8 mouse cellular contexts compared by ENCODE assay signal in the genomic region with DNA sequence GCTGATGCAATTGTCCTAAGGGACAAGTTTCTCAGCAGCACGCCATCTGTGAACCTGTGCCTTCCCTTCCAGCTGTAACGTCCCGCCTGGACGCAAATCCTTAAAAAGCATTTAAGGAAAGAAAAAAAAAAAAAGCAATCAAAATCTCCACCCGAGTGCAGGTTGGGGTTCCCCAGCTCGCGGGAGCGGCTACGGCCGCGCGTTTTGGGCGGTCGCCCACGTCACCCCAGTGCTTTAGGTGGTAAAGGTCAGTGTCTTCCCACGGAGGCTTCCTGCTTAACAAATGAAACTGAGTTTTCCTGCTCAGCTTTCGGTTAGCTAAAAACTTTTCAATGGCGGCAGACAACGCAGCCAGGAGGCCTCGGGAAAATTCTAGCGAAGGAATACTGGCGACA. TPM values are rescaled to one million over a fixed set of nuclear protein-coding genes. Genes with fewer than 3 reads are reported as not detected.
DNase-seq lines count a peak whose midpoint lies in the region; ATAC-seq and TF ChIP-seq lines count a peak whose summit lies in the region.

No protein-coding gene starts in this region.

- H3K9ac ChIP-seq in lung, embryonic 16.5 days (ENCODE audit: low read length) = peak overlapping the region; percentile 63
- peak overlapping the region; percentile 52; the same call in 1 of the 2 replicates for H3K9ac ChIP-seq in embryonic facial prominence, embryonic 12.5 days
- H3K9ac ChIP-seq in intestine, postnatal 0 days (ENCODE audit: low read depth, low read length) = peak overlapping the region; percentile 85

- no peak for DNase-seq in lung, postnatal 14 days
- DNase-seq in neural tube, embryonic 10.5 days (ENCODE audit: extremely low spot score, low spot score) = peak; percentile 32
- no peak for DNase-seq in adipocyte (ENCODE audit: low spot score)
- no peak for DNase-seq in gastrocnemius, postnatal 10 days
- no peak for DNase-seq in cerebellum, adult 8-10 months

- H3K4me1 ChIP-seq in lung, embryonic 16.5 days (replicated peaks; ENCODE audit: control insufficient read depth, insufficient read depth, low read length) = peaks cover 9% of the 10 kb centered on the region; the same call in 1 of the 2 replicates
- H3K4me1 ChIP-seq in embryonic facial prominence, embryonic 12.5 days = peaks cover 14% of the 10 kb centered on the region
- no peaks in the 10 kb centered on the region for H3K4me1 ChIP-seq in intestine, postnatal 0 days (replicated peaks; ENCODE audit: control insufficient read depth, insufficient read depth, low read length)

- H3K4me2 ChIP-seq in lung, embryonic 16.5 days (ENCODE audit: low read depth, low read length) = peak overlapping the region; percentile 100
- peak overlapping the region; percentile 100 for H3K4me2 ChIP-seq in embryonic facial prominence, embryonic 12.5 days (replicated peaks)
- peak overlapping the region; percentile 98 for H3K4me2 ChIP-seq in intestine, postnatal 0 days (replicated peaks; ENCODE audit: low read depth)

- H3K27ac ChIP-seq in lung, embryonic 16.5 days (ENCODE audit: low read length) = no peak overlapping the region
- H3K27ac ChIP-seq in embryonic facial prominence, embryonic 12.5 days = no peak overlapping the region
- peak overlapping the region; percentile 82 for H3K27ac ChIP-seq in intestine, postnatal 0 days (ENCODE audit: low read depth, low read length)

- no peaks in the 10 kb centered on the region for H3K9me3 ChIP-seq in lung, embryonic 16.5 days (ENCODE audit: control insufficient read depth, low read length)
- H3K9me3 ChIP-seq in embryonic facial prominence, embryonic 12.5 days = no peaks in the 10 kb centered on the region
- H3K9me3 ChIP-seq in intestine, postnatal 0 days (ENCODE audit: control insufficient read depth) = no peaks in the 10 kb centered on the region

- ATAC-seq in lung, embryonic 16.5 days (ENCODE audit: low read depth) = no peak
- no peak for ATAC-seq in embryonic facial prominence, embryonic 12.5 days (ENCODE audit: insufficient number of reproducible peaks, insufficient read depth, low FRiP score, low TSS enrichment)
- no peak for ATAC-seq in intestine, postnatal 0 days

- H3K36me3 ChIP-seq in lung, embryonic 16.5 days (ENCODE audit: control insufficient read depth, insufficient read depth, low read length) = no peaks in the 10 kb centered on the region
- H3K36me3 ChIP-seq in embryonic facial prominence, embryonic 12.5 days = no peaks in the 10 kb centered on the region
- no peaks in the 10 kb centered on the region; the same call in 1 of the 2 replicates for H3K36me3 ChIP-seq in intestine, postnatal 0 days (ENCODE audit: control insufficient read depth, insufficient read depth)

- peak overlapping the region; percentile 67 for H3K4me3 ChIP-seq in lung, embryonic 16.5 days (ENCODE audit: low read length)
- peak overlapping the region; percentile 61 for H3K4me3 ChIP-seq in embryonic facial prominence, embryonic 12.5 days
- peak overlapping the region; percentile 79 for H3K4me3 ChIP-seq in intestine, postnatal 0 days (ENCODE audit: low read depth, low read length)

- WGBS in lung, embryonic 16.5 days = 3% methylated on average over 22 of the region's 22 CpGs
- 1% methylated on average over 22 of the region's 22 CpGs for WGBS in embryonic facial prominence, embryonic 12.5 days
- 3% methylated on average over 22 of the region's 22 CpGs for WGBS in intestine, postnatal 0 days

- H3K27me3 ChIP-seq in lung, embryonic 16.5 days (ENCODE audit: control insufficient read depth, insufficient read depth, low read depth, low read length) = peaks cover 55% of the 10 kb centered on the region
- H3K27me3 ChIP-seq in embryonic facial prominence, embryonic 12.5 days = peaks cover 65% of the 10 kb centered on the region
- H3K27me3 ChIP-seq in intestine, postnatal 0 days (replicated peaks; ENCODE audit: control insufficient read depth, insufficient read depth, low read length) = peaks cover 12% of the 10 kb centered on the region

- TF ChIP-seq CTCF in intestine, postnatal 0 days (IDR thresholded peaks at IDR 0.05; ENCODE audit: low read depth) = no peak

RNA-seq across cellular contexts. Expression of gene Gjb2, which starts 0.8 kb away (rescaled TPM):
- 1.3 and 1.8 TPM in 2 replicates for polyA plus RNA-seq in lung, embryonic 16.5 days (2015; fragmentation: Nextera tagmentation; extraction: Ambion mirVana)
- polyA plus RNA-seq in embryonic facial prominence, embryonic 12.5 days (2016; fragmentation: Nextera tagmentation; extraction: Ambion mirVana) = 28.4 and 37.5 TPM in 2 replicates
- 50.0 and 53.4 TPM in 2 replicates for polyA plus RNA-seq in intestine, postnatal 0 days (2015; fragmentation: Nextera tagmentation; extraction: Ambion mirVana)
- under 1 TPM; 0.31 to 0.95 TPM for total RNA-seq in gastrocnemius, postnatal 10 days (2021)

RNA-seq across cellular contexts. Expression of gene Gm4491, which starts 12.0 kb away (rescaled TPM):
- polyA plus RNA-seq in lung, embryonic 16.5 days (2015; fragmentation: Nextera tagmentation; extraction: Ambion mirVana) = not detected in 2 replicates
- not detected in 2 replicates for polyA plus RNA-seq in embryonic facial prominence, embryonic 12.5 days (2016; fragmentation: Nextera tagmentation; extraction: Ambion mirVana)
- 0.13 and 0.20 TPM in 2 replicates for polyA plus RNA-seq in intestine, postnatal 0 days (2015; fragmentation: Nextera tagmentation; extraction: Ambion mirVana)
- not detected for total RNA-seq in gastrocnemius, postnatal 10 days (2021)

RNA-seq across cellular contexts. Expression of gene Gjb6, which starts 29.7 kb away (rescaled TPM):
- polyA plus RNA-seq in lung, embryonic 16.5 days (2015; fragmentation: Nextera tagmentation; extraction: Ambion mirVana) = 0.16 and 0.39 TPM in 2 replicates
- 11.8 and 15.2 TPM in 2 replicates for polyA plus RNA-seq in embryonic facial prominence, embryonic 12.5 days (2016; fragmentation: Nextera tagmentation; extraction: Ambion mirVana)
- polyA plus RNA-seq in intestine, postnatal 0 days (2015; fragmentation: Nextera tagmentation; extraction: Ambion mirVana) = 0.33 and 0.63 TPM in 2 replicates
- under 1 TPM in 1 of 2 experiments, not detected in 1; 0.16 TPM for total RNA-seq in gastrocnemius, postnatal 10 days (2021)

RNA-seq across cellular contexts. Expression of gene Gja3, which starts 45.8 kb away (rescaled TPM):
- 6.0 and 7.5 TPM in 2 replicates for polyA plus RNA-seq in lung, embryonic 16.5 days (2015; fragmentation: Nextera tagmentation; extraction: Ambion mirVana)
- polyA plus RNA-seq in embryonic facial prominence, embryonic 12.5 days (2016; fragmentation: Nextera tagmentation; extraction: Ambion mirVana) = 2.1 and 4.1 TPM in 2 replicates
- polyA plus RNA-seq in intestine, postnatal 0 days (2015; fragmentation: Nextera tagmentation; extraction: Ambion mirVana) = 0.09 and 0.13 TPM in 2 replicates
- total RNA-seq in gastrocnemius, postnatal 10 days (2021) = 1 to 10 TPM; 5.3 to 6.7 TPM

Comparison
In these comparisons a context has a peak if more than half of its experiments do, and no peak if none do; other contexts are left out.
1. RNA of gene Gjb2, which starts 0.8 kb away (polyA plus RNA-seq): 50.0 to 53.4 TPM in intestine, postnatal 0 days and 28.4 to 37.5 TPM in embryonic facial prominence, embryonic 12.5 days; 1.3 to 1.8 TPM in lung, embryonic 16.5 days; every median in the first group is over 10 times any median in the second.
2. Peak in every context shown above with its lines, with median percentiles within 50 percentile points of each other: H3K4me2 ChIP-seq, H3K4me3 ChIP-seq and H3K9ac ChIP-seq.